Mouse (Mus musculus) lung, postnatal 0 days (tissue): ENCODE measurements around the gene Chn2. TPM values are rescaled to one million over a fixed set of nuclear protein-coding genes. Genes with fewer than 3 reads are reported as not detected.

ENCODE experiments used
- ATAC-seq: fragments of 200-750 bp; cut with Nextera tagmentation; 2 replicates; pipeline ENCODE4 v1.8.0; 2017; ENCODE audit warnings: moderate library complexity
- DNase-seq: peaks from one replicate; pipeline ENCODE4 v3.0.0-alpha.2; 2016; ENCODE audit warnings: low spot score
- H3K27ac ChIP-seq: fragments of 300-500 bp; sonication (generic); 2 replicates; pipeline ENCODE4 v1.5.1; 2014; ENCODE audit warnings: antibody characterized with exemption, mild to moderate bottlenecking, low read length, mixed read lengths
- H3K27me3 ChIP-seq: fragments of 300-500 bp; sonication (generic); replicated peaks from 2 replicates; pipeline ENCODE4 v1.6.1; 2014; ENCODE audit warnings: low read length, mixed read lengths; ENCODE audit not compliant: insufficient read depth
- H3K36me3 ChIP-seq: fragments of 300-500 bp; sonication (generic); 2 replicates; pipeline ENCODE4 v1.6.1; 2014; ENCODE audit warnings: low read length, mixed read lengths; ENCODE audit not compliant: insufficient read depth
- H3K4me1 ChIP-seq: fragments of 300-500 bp; sonication (generic); 2 replicates; pipeline ENCODE4 v1.6.1; 2014; ENCODE audit warnings: antibody characterized with exemption, low read depth, low read length, mixed read lengths; ENCODE audit not compliant: insufficient read depth
- H3K4me2 ChIP-seq: fragments of 300-500 bp; sonication (generic); replicated peaks from 2 replicates; pipeline ENCODE4 v1.6.1; 2014; ENCODE audit warnings: low read depth, mild to moderate bottlenecking, low read length, moderate library complexity, mixed read lengths
- H3K4me3 ChIP-seq: fragments of 300-500 bp; sonication (generic); 2 replicates; pipeline ENCODE4 v1.5.1; 2014; ENCODE audit warnings: low read depth, low read length
- H3K9ac ChIP-seq: fragments of 300-500 bp; sonication (generic); replicated peaks from 2 replicates; pipeline ENCODE4 v1.6.1; 2014; ENCODE audit warnings: low read depth, mild to moderate bottlenecking
- H3K9me3 ChIP-seq: fragments of 300-500 bp; sonication (generic); 2 replicates; pipeline ENCODE4 v1.6.1; 2016; ENCODE audit warnings: low read length, mixed read lengths
- CTCF ChIP-seq: IDR thresholded peaks from 2 replicates; pipeline ENCODE4 v1.5.1; 2016; ENCODE audit warnings: antibody characterized with exemption, mild to moderate bottlenecking
- EP300 ChIP-seq: IDR thresholded peaks from 2 replicates; pipeline ENCODE4 v1.6.1; 2016; ENCODE audit warnings: antibody characterized with exemption, mild to moderate bottlenecking, control low read depth
- WGBS: fragments of 180-500 bp; shearing (Covaris S2); extraction: QIAGEN DNeasy Blood & Tissue Kit; methylation state at CpG from one replicate; pipeline ENCODE4 v1.1.7; 2014; 5-methylcytosine and 5-hydroxymethylcytosine counted together
- polyA plus RNA-seq: library from polyadenylated mRNA; unstranded; fragments of >200 nt; fragmentation: Nextera tagmentation; extraction: Ambion mirVana; gene quantifications from 2 replicates; pipeline ENCODE4 v1.2.1, GENCODE M21; 2015

Chn2 gene
- polyA plus RNA-seq: 6.8 and 7.0 TPM in 2 replicates

- WGBS: 2% methylated on average over 21 of the region's 43 CpGs
- no peaks in the 10 kb centered on the region for H3K9me3 ChIP-seq
- H3K4me3 ChIP-seq: peak within 1 kb of the TSS; percentile 60
- H3K27ac ChIP-seq: peak within 1 kb of the TSS; percentile 47
- no peak for TF ChIP-seq EP300
- no peak for TF ChIP-seq CTCF
- H3K27me3 ChIP-seq: peaks cover 36% of the 10 kb centered on the region
- no peaks in the 10 kb centered on the region for H3K36me3 ChIP-seq
- H3K4me1 ChIP-seq: peaks cover 11% of the 10 kb centered on the region; the same call in 1 of the 2 replicates
- H3K4me2 ChIP-seq: peak within 1 kb of the TSS; percentile 93
- ATAC-seq (peak; percentile 76), DNase-seq (peak; percentile 64)
- H3K9ac ChIP-seq: peak within 1 kb of the TSS; percentile 41
These were observed at the start of gene Chn2 for GRCm38 (mm10) chr6:54039357-54039804. Gene Chn2 (plus strand): TSS chr6:54039554.

GRCm38 (mm10) chr6:53992386-53992785 is 47.0 kb upstream of the Chn2 start:
- 51% methylated on average over 3 of the region's 3 CpGs for WGBS
- Histone ChIP-seq H3K9me3 (no peaks in the 10 kb centered on the region), H3K27ac (no peak overlapping the region), H3K4me1 (peaks cover 5% of the 10 kb centered on the region; the same call in 1 of the 2 replicates), H3K4me3 (no peak overlapping the region), H3K27me3 (no peaks in the 10 kb centered on the region), H3K4me2 (no peak overlapping the region), H3K9ac (no peak overlapping the region), H3K36me3 (no peaks in the 10 kb centered on the region)
- no peak for TF ChIP-seq CTCF
- TF ChIP-seq EP300: no peak
- DNase-seq (no peak), ATAC-seq (no peak)

DNA sequence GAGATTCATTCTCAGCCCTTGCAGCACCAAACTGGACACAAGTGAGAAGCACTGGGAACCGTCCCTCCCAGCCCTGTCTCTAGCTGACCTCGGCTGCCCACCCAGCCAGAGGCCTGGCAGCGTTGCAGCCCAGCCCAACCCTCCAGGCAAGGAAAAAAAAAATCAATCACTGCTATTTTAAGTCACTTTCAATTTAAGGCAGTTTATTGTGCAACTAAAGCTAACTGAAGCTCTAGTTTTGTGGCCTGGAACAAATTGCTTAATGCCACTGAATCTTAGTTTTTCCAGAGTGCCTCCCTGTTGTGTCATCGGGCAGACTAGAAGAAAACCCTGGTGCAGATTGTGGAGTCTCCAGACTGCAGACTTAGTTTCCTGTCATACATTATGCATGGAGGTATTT is 43.8 kb upstream of the Chn2 start:
- H3K27me3 ChIP-seq: no peaks in the 10 kb centered on the region
- no peak overlapping the region for H3K4me2 ChIP-seq
- ATAC-seq (peak; percentile 73), DNase-seq (peak; percentile 93)
- H3K4me3 ChIP-seq: no peak overlapping the region
- H3K9ac ChIP-seq: no peak overlapping the region
- no peaks in the 10 kb centered on the region for H3K36me3 ChIP-seq
- no peaks in the 10 kb centered on the region for H3K9me3 ChIP-seq
- TF ChIP-seq EP300 (peak; percentile 68), CTCF (no peak)
- H3K4me1 ChIP-seq: peaks cover 5% of the 10 kb centered on the region; the same call in 1 of the 2 replicates
- no peak overlapping the region for H3K27ac ChIP-seq
- 24% methylated on average over 4 of the region's 4 CpGs for WGBS

GRCm38 (mm10) chr6:53996226-53996955 is 43.0 kb upstream of the Chn2 start:
- no peak overlapping the region for H3K4me3 ChIP-seq
- ATAC-seq (peak; percentile 40), DNase-seq (peak; percentile 85)
- H3K9me3 ChIP-seq: no peaks in the 10 kb centered on the region
- TF ChIP-seq EP300 (peak; percentile 83), CTCF (no peak)
- H3K27me3 ChIP-seq: no peaks in the 10 kb centered on the region
- no peaks in the 10 kb centered on the region for H3K36me3 ChIP-seq
- H3K4me1 ChIP-seq: peaks cover 5% of the 10 kb centered on the region; the same call in 1 of the 2 replicates
- no peak overlapping the region for H3K9ac ChIP-seq
- no peak overlapping the region for H3K4me2 ChIP-seq
- WGBS: 57% methylated on average over 3 of the region's 3 CpGs
- H3K27ac ChIP-seq: peak overlapping the region; percentile 40

- Histone ChIP-seq H3K9me3 (no peaks in the 10 kb centered on the region), H3K4me2 (no peak overlapping the region), H3K4me3 (no peak overlapping the region), H3K4me1 (no peaks in the 10 kb centered on the region), H3K9ac (no peak overlapping the region), H3K27me3 (no peaks in the 10 kb centered on the region), H3K27ac (no peak overlapping the region), H3K36me3 (no peaks in the 10 kb centered on the region)
- no peak for TF ChIP-seq CTCF
- no peak for TF ChIP-seq EP300
- ATAC-seq: no peak
- DNase-seq: no peak
- 83% methylated on average over 4 of the region's 4 CpGs for whole genome bisulfite sequencing
These were observed 34.1 kb upstream of the Chn2 start for GRCm38 (mm10) chr6:54005302-54005701.

GRCm38 (mm10) chr6:54008448-54009120 is 30.8 kb upstream of the Chn2 start:
- Histone ChIP-seq H3K4me3 (no peak overlapping the region), H3K9ac (no peak overlapping the region), H3K4me2 (peak overlapping the region; percentile 20), H3K36me3 (no peaks in the 10 kb centered on the region), H3K27ac (peak overlapping the region; percentile 39; the same call in 1 of the 2 replicates), H3K4me1 (no peaks in the 10 kb centered on the region), H3K9me3 (no peaks in the 10 kb centered on the region), H3K27me3 (no peaks in the 10 kb centered on the region)
- TF ChIP-seq CTCF: no peak
- no peak for TF ChIP-seq EP300
- WGBS: 60% methylated on average over 16 of the region's 16 CpGs
- ATAC-seq (peak; percentile 30; the same call in 1 of the 2 replicates), DNase-seq (peak; percentile 79)
